Mouse (Mus musculus) E14TG2a.4 (cell line): ENCODE data around the gene Sgcd.

Source experiments
- CTCF ChIP-seq: conservative IDR thresholded peaks from 2 replicates; pipeline ENCODE4 v1.5.1; 2014; ENCODE audit warnings: low read length
- NANOG ChIP-seq: IDR thresholded peaks from 2 replicates; pipeline ENCODE4 v1.6.1; 2014; ENCODE audit warnings: borderline replicate concordance, low read length, mixed read lengths
- POU5F1 ChIP-seq: IDR thresholded peaks from 2 replicates; pipeline ENCODE4 v1.6.1; 2014; ENCODE audit warnings: low read length, borderline replicate concordance

DNA sequence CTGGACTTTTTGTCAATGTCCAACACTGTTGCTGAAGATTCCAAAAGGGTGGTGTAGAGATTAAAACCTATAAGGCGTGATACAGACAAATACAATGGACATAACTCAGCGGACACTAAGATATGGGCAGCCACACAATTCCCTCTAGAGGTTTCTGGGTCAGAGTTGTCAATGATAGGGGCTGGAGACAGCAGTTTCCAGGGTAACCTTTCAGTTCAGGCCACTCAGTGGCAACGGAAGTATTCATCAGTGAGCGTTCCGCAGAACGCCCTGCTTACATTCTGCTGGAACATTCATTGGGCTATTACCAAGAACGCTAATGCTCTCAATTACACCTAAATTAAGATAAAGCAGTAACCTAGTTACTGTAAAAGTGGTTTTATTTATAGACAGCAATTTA lies 738.5 kb downstream of the Sgcd start:
- TF ChIP-seq CTCF (no peak), POU5F1 (no peak), NANOG (no peak)
